Mouse (Mus musculus): Measurements from ENCODE around the gene Cradd. TPM values are rescaled to one million over a fixed set of nuclear protein-coding genes. Genes with fewer than 3 reads are reported as not detected.
A peak's percentile ranks its signal among the peaks of the same experiment; 100 is the strongest.

Gene Cradd
- polyA plus RNA-seq, 1 experiment from 2014 or later: 12.2 TPM

- H3K4me1 ChIP-seq (replicated peaks): peaks cover 37% of the 10 kb centered on the region
- peak overlapping the region; percentile 86 for H3K27ac ChIP-seq
- H3K9ac ChIP-seq (replicated peaks): no peak overlapping the region
- peak; percentile 79; the same call in 1 of the 2 replicates for ATAC-seq (ENCODE audit: insufficient number of reproducible peaks, insufficient read depth, low FRiP score, low TSS enrichment, low read depth)
- H3K27me3 ChIP-seq: peaks cover 7% of the 10 kb centered on the region; the same call in 1 of the 2 replicates
- peak overlapping the region; percentile 31 for H3K4me2 ChIP-seq
- WGBS: 32% methylated on average over 8 of the region's 8 CpGs
- H3K36me3 ChIP-seq: no peaks in the 10 kb centered on the region
- no peak overlapping the region for H3K4me3 ChIP-seq (replicated peaks)
- H3K9me3 ChIP-seq: no peaks in the 10 kb centered on the region
Measured at GRCm38 (mm10) chr10:95255018-95255680, 68.8 kb downstream of the Cradd start.

- Histone ChIP-seq H3K4me3 (replicated peaks) (no peak overlapping the region), H3K4me1 (replicated peaks) (peaks cover 37% of the 10 kb centered on the region), H3K9me3 (no peaks in the 10 kb centered on the region), H3K9ac (replicated peaks) (no peak overlapping the region), H3K4me2 (peak overlapping the region; percentile 31), H3K36me3 (no peaks in the 10 kb centered on the region), H3K27ac (peak overlapping the region; percentile 86), H3K27me3 (peaks cover 7% of the 10 kb centered on the region; the same call in 1 of the 2 replicates)
- ATAC-seq (ENCODE audit: insufficient number of reproducible peaks, insufficient read depth, low FRiP score, low TSS enrichment, low read depth): no peak
- 51% methylated on average over 13 of the region's 13 CpGs for WGBS
Measured at GRCm38 (mm10) chr10:95254453-95255001, 69.4 kb downstream of the Cradd start.

- Histone ChIP-seq H3K36me3 (no peaks in the 10 kb centered on the region), H3K27ac (peak overlapping the region; percentile 86), H3K27me3 (peaks cover 7% of the 10 kb centered on the region; the same call in 1 of the 2 replicates), H3K4me1 (replicated peaks) (peaks cover 40% of the 10 kb centered on the region), H3K9ac (replicated peaks) (no peak overlapping the region), H3K4me2 (no peak overlapping the region), H3K4me3 (replicated peaks) (no peak overlapping the region), H3K9me3 (no peaks in the 10 kb centered on the region)
- WGBS: 64% methylated on average over 3 of the region's 3 CpGs
- ATAC-seq (ENCODE audit: insufficient number of reproducible peaks, insufficient read depth, low FRiP score, low TSS enrichment, low read depth): no peak
Measured at GRCm38 (mm10) chr10:95254046-95254445, 69.9 kb downstream of the Cradd start.

- Histone ChIP-seq H3K9me3 (no peaks in the 10 kb centered on the region), H3K27ac (no peak overlapping the region), H3K4me2 (no peak overlapping the region), H3K9ac (replicated peaks) (no peak overlapping the region), H3K36me3 (no peaks in the 10 kb centered on the region), H3K4me3 (replicated peaks) (no peak overlapping the region), H3K27me3 (peaks cover 7% of the 10 kb centered on the region; the same call in 1 of the 2 replicates), H3K4me1 (replicated peaks) (peaks cover 40% of the 10 kb centered on the region)
- ATAC-seq (ENCODE audit: insufficient number of reproducible peaks, insufficient read depth, low FRiP score, low TSS enrichment, low read depth): no peak
- WGBS: 71% methylated on average over 16 of the region's 16 CpGs
Measured at GRCm38 (mm10) chr10:95251674-95252073, 72.3 kb downstream of the Cradd start.

- H3K4me2 ChIP-seq: no peak overlapping the region
- no peaks in the 10 kb centered on the region for H3K36me3 ChIP-seq
- H3K4me3 ChIP-seq (replicated peaks): no peak overlapping the region
- peaks cover 7% of the 10 kb centered on the region; the same call in 1 of the 2 replicates for H3K27me3 ChIP-seq
- ATAC-seq (ENCODE audit: insufficient number of reproducible peaks, insufficient read depth, low FRiP score, low TSS enrichment, low read depth): no peak
- peak overlapping the region; percentile 41; the same call in 1 of the 2 replicates for H3K27ac ChIP-seq
- peaks cover 19% of the 10 kb centered on the region; the same call in 1 of the 2 replicates for H3K4me1 ChIP-seq (replicated peaks)
- 30% methylated on average over 6 of the region's 6 CpGs for WGBS
- H3K9me3 ChIP-seq: no peaks in the 10 kb centered on the region
- no peak overlapping the region for H3K9ac ChIP-seq (replicated peaks)
Measured at GRCm38 (mm10) chr10:95248362-95248761, 75.6 kb downstream of the Cradd start.

GRCm38 (mm10) chr10:95246696-95247095 is 77.2 kb downstream of the Cradd start:
- Histone ChIP-seq H3K4me2 (no peak overlapping the region), H3K27ac (no peak overlapping the region), H3K9ac (replicated peaks) (no peak overlapping the region), H3K9me3 (no peaks in the 10 kb centered on the region), H3K4me3 (replicated peaks) (no peak overlapping the region), H3K4me1 (replicated peaks) (peaks cover 19% of the 10 kb centered on the region; the same call in 1 of the 2 replicates), H3K36me3 (no peaks in the 10 kb centered on the region), H3K27me3 (peaks cover 1% of the 10 kb centered on the region; the same call in 1 of the 2 replicates)
- 66% methylated on average over 2 of the region's 2 CpGs for WGBS
- ATAC-seq (ENCODE audit: insufficient number of reproducible peaks, insufficient read depth, low FRiP score, low TSS enrichment, low read depth): no peak

GRCm38 (mm10) chr10:95245680-95245982 is 78.3 kb downstream of the Cradd start:
- Histone ChIP-seq H3K4me1 (replicated peaks) (peaks cover 19% of the 10 kb centered on the region; the same call in 1 of the 2 replicates), H3K9ac (replicated peaks) (no peak overlapping the region), H3K27ac (no peak overlapping the region), H3K4me2 (no peak overlapping the region), H3K36me3 (no peaks in the 10 kb centered on the region), H3K9me3 (no peaks in the 10 kb centered on the region), H3K4me3 (replicated peaks) (no peak overlapping the region), H3K27me3 (no peaks in the 10 kb centered on the region; the same call in 1 of the 2 replicates)
- no peak for ATAC-seq (ENCODE audit: insufficient number of reproducible peaks, insufficient read depth, low FRiP score, low TSS enrichment, low read depth)
- WGBS: 88% methylated on average over 2 of the region's 2 CpGs

GRCm38 (mm10) chr10:95244961-95245679 is 78.8 kb downstream of the Cradd start:
- H3K4me1 ChIP-seq (replicated peaks): peaks cover 19% of the 10 kb centered on the region; the same call in 1 of the 2 replicates
- no peak overlapping the region for H3K27ac ChIP-seq
- no peak overlapping the region for H3K4me2 ChIP-seq
- H3K27me3 ChIP-seq: no peaks in the 10 kb centered on the region; the same call in 1 of the 2 replicates
- no peak for ATAC-seq (ENCODE audit: insufficient number of reproducible peaks, insufficient read depth, low FRiP score, low TSS enrichment, low read depth)
- no peak overlapping the region for H3K9ac ChIP-seq (replicated peaks)
- H3K9me3 ChIP-seq: no peaks in the 10 kb centered on the region
- H3K4me3 ChIP-seq (replicated peaks): no peak overlapping the region
- WGBS: 59% methylated on average over 20 of the region's 23 CpGs
- H3K36me3 ChIP-seq: no peaks in the 10 kb centered on the region

GRCm38 (mm10) chr10:95239196-95240069 is 84.5 kb downstream of the Cradd start:
- WGBS: 41% methylated on average over 13 of the region's 13 CpGs
- Histone ChIP-seq H3K9ac (replicated peaks) (no peak overlapping the region), H3K4me3 (replicated peaks) (no peak overlapping the region), H3K4me2 (no peak overlapping the region), H3K9me3 (no peaks in the 10 kb centered on the region), H3K27ac (no peak overlapping the region), H3K36me3 (no peaks in the 10 kb centered on the region), H3K4me1 (replicated peaks) (peaks cover 29% of the 10 kb centered on the region), H3K27me3 (no peaks in the 10 kb centered on the region; the same call in none of the 2 replicates)
- ATAC-seq (ENCODE audit: insufficient number of reproducible peaks, insufficient read depth, low FRiP score, low TSS enrichment, low read depth): no peak

- H3K4me1 ChIP-seq (replicated peaks): peaks cover 32% of the 10 kb centered on the region
- H3K4me2 ChIP-seq: no peak overlapping the region
- no peak for ATAC-seq (ENCODE audit: insufficient number of reproducible peaks, insufficient read depth, low FRiP score, low TSS enrichment, low read depth)
- H3K27ac ChIP-seq: no peak overlapping the region
- WGBS: 74% methylated on average over 2 of the region's 2 CpGs
- no peaks in the 10 kb centered on the region for H3K9me3 ChIP-seq
- H3K9ac ChIP-seq (replicated peaks): no peak overlapping the region
- H3K36me3 ChIP-seq: no peaks in the 10 kb centered on the region
- H3K27me3 ChIP-seq: no peaks in the 10 kb centered on the region; the same call in none of the 2 replicates
- H3K4me3 ChIP-seq (replicated peaks): no peak overlapping the region
Measured at GRCm38 (mm10) chr10:95238667-95239066, 85.3 kb downstream of the Cradd start.
